Mouse (Mus musculus) kidney, adult 11 months (tissue): ENCODE measurements around the gene Thap4.
"Not testable (repeated sequence)": the region's sequence is repeated elsewhere in the genome, so short reads cannot be mapped to it uniquely, and the experiment has no call there.

Experiments
- DNase-seq: peaks from one replicate; pipeline ENCODE4 v3.0.0; 2022

The Thap4 gene

DNA sequence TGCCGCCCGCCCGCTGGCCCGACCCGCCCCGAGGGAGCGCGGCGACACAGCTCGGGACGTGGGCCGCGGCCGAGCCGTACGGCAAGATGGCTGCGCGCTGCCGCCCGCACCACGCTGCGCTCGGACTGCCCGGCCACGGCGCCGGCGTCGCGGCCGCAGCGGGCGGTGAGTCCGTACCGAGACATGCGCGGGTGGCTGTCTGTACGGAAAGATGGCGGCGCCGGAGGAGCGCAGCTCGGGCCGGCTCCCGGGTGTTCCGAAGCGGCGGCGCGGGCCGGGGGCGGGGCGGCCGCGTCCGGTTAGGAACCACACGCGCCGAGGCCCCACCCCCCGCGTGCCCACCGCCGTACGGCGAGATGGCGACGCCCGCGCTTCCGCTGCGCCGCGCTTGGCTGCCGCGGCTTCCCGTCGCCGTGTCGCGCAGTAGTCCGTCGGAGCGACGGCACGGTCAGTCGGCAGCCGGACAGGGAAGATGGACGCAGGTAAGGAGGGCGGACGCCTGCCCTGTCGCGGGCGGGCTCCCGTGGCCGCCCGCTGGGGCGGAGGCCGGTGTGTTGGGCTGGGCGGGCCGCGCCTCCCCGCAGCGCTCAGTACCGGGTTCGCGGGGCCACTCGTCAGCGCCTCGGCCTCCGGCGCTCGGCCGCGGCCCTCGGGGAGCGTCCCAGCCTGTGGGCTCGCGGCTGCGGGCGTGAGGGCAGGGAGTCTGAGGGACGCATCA is at the start of gene Thap4:
Gene Thap4, minus strand, starts transcription at position 292 of the 718 bp plus-strand sequence.
- DNase-seq, result peak; percentile 93

DNA sequence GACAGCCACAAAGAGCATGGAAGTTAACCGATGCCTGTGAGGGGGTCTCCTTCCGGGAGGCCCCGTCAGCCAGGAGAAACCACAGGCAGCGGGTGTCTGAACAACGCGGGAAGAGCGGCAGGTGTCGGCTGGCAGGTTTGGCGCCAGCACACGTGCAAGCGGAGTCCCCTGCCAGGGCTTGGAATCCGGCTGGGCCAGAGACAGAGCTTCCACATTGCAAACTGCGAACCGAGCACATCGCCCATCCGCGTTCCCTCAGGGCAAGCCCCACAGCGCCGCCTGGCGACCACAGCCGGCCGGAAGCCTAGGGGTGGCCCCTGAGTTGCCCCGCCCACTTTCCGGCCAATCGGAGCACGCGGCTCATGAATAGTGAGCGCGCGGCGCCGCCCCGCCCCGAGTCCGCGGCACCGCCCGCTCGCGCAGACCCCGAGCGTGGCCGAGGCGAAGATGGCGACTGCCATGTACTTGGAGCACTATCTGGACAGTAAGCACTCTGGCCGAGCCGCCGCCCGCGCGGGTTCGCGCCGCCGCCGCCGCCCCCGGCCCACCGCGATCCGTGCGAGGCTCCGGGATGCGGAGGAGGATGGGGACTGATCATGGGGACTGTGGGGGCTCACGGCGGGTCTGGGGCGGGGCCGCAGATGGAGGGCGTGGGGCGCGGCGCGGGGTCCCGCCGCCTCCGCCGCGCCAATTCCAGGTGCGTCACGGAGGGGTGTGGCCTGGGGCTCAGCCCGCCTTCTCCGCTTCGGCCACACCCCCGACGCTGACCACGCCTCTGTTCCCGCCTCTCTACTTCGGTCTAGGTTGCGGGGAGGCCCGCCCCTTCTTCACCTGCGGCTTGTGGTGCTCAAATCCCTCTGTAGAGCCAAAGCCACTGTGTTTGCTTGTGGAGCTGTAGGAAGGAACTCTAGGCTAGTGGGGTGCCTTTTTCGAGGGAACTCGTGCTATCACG is 49.2 kb upstream of the Thap4 start, which contains the start of gene Ing5:
Gene Ing5, plus strand, starts transcription at position 410 of the 952 bp plus-strand sequence.
- peak; percentile 98 for DNase-seq

- no peak for DNase-seq
These were observed 48.1 kb upstream of the Thap4 start for GRCm38 (mm10) chr1:93802771-93803170.

DNA sequence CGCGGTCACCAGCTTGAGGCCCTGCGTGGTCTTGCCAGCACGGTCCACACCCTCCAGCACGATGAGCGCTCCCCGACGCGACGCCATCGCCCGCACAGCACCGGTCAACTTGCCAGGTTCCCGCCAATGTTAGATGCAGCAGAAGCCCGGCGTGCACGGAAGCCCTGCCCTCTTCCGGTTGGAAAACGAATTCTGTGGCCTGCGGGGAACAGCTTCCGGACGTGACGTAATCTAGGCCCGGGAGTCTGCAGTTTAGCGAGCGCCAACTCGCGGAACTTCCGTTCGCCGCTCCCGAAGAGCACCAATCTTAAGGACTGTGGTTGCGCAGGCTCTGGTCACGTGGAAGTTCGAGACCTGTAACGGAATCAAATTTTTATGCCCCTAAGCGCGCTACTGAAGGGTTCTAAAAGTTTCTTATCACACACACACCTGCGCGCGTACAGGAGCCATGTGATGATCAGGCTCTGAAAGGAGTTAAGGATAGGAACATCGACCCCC is 47.1 kb upstream of the Thap4 start, which contains the start of gene Dtymk:
Gene Dtymk, minus strand, starts transcription at position 194 of the 498 bp plus-strand sequence.
- DNase-seq, result peak; percentile 93

DNA sequence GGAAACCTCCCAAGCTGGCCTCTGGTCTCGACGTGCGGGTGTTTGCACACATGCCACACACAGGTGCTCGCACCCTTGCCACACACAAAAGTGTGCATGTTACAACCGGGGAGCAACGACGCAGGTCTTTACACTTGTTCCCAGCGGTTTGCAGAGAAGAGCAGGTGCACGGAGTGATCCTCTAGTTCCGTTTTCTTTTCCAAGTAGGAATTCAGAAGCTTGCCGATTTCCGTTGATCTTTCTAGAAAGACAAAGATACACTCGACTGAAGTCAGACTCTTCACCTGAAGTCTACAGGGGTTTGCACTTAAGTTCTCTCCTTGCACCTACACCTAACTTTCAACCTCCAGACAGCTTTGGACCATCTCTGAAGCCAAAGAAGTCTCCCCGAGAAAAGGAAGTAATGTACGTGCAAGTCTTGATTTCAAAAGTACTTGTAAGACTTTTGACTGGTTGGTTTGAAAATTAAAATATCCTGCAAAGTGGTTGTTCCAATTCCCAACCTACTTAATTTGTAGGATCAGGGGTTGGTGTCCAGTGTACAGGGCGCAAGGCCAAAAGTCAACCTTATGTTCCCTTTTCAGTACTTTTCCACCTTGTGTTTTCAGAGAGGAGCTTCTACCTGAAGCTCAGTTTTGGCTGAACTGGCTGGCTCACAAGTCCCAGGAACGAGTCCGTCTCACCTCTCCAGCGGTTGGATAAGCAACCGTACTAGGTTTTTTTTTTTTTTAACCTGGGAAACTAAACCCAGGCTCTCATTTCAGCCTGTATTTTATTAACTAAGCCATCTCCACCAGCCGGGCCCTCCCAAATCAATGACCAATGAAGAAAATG is 46.2 kb upstream of the Thap4 start:
- DNase-seq, result no peak

DNA sequence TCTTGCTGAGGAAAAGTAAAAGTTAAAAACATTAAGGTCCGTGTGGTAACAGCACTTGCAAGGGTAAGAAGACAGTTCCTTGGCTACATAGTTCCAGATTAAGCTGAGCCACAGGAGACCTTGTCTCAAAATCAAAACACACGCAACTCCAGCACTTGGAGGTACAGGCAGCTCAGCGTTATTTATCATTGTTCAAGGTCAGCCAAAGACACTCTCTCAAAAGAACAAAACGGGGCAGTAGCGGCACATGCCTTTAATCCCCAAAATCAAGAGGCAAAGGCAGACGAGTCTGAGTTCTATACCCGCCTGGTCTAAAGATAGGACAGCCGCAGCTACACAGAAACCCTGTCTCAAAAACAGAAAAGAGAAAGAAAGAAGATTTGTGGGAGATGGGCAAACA is 41.2 kb upstream of the Thap4 start:
- no peak for DNase-seq

DNA sequence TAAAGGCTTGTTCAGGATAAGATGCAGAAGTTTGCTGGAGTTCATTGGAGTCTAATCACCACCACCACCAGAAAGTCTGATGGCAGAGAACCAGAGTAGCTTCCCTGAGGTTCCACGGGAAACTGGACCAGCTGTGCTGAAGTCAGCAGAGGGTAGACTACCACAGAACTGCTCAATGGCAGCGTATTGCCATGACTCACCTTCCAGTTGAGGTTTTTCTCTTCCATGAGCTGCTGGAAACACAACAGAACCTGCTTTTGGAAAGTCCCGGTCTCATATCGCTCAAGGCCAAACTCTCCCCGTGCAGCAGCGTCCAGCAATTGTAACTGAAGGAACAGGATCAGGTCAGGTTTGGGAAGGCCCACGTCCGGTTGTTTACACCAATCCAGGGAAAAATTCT is 39.9 kb upstream of the Thap4 start:
- no peak for DNase-seq

DNA sequence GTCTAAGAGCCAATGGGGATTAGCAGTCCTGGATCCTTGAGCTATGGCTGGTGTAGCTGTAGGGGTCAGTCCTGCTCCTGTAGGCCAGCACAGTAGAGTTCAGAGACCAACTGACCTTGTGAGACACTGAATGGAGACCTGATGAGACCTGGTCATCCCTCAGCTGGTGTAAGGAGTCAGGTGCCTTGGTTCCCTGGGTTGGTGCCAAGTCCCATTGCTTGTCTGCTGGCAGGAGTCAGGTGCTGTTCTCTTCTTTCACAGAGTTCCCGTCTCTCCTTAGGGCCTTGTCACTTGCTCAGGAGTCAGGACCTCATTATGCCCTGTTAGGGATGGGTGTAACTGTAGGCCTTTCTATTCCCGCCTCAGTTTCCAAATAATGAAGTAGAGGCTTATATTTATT is 32.2 kb upstream of the Thap4 start:
- no peak for DNase-seq

- no peak for DNase-seq
These were observed 22.0 kb upstream of the Thap4 start for GRCm38 (mm10) chr1:93776686-93777085.

DNA sequence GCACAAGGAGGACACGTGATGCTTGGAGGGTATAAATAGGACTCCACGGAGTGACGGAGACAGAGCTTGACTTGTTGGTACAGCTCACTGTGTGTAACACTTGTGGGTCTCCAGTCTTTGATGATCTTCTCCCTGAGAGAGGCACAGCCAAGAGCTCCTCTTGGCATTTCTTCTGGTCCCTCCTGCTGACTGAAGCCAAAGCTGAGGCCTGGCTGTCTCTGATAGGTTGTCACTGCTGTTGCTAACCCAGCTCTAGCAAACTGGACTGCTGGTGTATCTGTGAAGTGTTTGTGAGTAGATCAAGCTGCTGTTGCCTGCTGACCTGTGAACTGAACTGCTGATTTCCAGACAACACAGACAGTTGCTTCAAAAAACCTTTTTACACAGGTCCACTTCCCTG is 15.2 kb upstream of the Thap4 start:
- no peak for DNase-seq

DNA sequence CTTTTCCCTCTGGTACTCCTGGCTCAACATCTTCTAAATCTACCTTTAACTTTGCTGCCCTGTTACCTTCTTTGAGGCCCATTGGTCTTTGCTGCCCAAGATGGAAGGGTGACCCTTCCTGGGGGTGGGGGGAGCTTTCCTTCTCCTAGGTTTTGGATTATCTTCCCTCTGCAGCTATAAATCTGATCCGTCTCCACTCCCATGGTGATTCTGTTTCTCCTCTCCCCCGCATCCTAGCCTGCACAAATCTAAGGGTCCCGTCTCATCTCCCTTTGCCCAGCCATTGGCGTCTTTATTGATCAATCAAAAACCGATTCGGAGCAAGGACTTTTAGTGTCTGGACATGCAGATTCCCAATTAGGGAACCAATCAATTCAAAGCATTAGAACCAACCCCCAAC is 12.9 kb upstream of the Thap4 start:
- no peak for DNase-seq

DNA sequence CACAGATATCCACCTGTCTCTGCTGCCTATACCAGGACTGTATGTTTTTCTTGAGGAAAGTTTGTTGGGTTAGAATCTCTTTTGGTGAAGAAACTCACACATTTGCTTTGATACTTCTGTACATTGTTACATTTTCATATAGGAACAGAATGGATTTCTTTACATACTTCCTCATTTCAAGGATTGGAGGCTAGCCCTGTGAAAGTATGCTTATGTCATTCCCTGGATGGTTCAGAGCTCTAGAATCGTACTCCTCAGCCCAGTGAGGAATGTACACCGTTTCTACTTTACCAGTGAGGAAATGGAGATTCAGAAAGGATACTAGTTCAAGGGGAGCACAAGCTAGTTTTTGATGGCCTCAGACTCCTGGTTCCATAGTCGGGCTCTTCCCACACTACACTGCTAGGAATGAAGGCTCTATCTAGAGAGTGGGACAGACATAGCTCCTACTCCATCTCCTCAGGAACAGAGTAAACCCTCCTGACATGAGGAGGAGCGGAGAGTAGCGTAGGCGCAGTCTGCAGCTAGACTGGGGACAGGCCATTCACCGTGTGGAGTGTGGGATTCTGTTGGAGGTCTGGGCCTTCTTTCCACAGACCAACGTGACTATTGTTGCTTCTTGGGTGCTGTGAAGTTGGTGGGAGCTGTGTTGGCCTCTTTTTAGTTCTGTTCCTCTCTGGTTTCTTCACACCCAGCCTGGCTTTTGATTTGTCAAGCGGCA is 10.4 kb upstream of the Thap4 start:
- no peak for DNase-seq

DNA sequence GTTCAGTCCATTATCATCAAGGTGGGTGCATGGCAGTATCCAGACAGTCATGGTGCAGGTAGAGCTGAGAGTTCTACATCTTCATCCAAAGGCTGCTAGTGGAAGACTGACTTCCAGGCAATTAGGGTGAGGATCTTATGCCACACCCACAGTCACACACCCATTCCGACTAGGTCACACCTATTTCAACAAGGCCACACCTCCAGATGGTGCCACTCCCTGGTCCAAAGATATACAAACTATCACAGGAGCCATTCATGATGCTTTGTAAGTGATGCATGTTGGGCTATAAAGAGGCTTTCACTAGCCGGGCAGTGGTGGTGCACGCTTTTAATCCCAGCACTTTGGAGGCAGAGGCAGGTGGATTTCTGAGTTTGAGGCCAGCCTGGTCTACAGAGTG is 8.9 kb upstream of the Thap4 start:
- DNase-seq, result not testable (repeated sequence)

DNA sequence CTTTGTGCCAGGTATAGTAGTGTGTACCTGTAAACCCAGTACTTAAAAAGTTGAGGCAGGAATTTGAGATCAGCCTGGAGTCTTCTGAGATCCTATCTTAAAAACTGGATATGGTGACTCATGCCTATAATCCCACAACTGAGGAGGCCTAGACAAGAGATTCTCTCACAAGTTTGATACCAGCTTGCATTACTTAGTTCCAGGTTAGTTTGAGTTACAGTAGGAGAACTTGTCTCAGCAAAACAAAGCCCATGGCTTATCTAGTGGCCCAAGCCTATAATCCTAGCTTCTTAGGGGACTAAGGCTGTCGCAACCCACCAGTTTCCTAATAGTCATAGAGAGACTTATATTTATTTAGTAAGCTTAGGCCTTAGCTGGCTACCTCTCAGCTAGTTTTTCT is 5.4 kb upstream of the Thap4 start:
- no peak for DNase-seq

- no peak for DNase-seq
These were observed 1.5 kb upstream of the Thap4 start for GRCm38 (mm10) chr1:93756154-93756553.

- DNase-seq, result no peak
These were observed 954 bp upstream of the Thap4 start for GRCm38 (mm10) chr1:93755618-93756017.

GRCm38 (mm10) chr1:93755291-93755610 is 587 bp upstream of the Thap4 start:
- DNase-seq, result no peak

DNA sequence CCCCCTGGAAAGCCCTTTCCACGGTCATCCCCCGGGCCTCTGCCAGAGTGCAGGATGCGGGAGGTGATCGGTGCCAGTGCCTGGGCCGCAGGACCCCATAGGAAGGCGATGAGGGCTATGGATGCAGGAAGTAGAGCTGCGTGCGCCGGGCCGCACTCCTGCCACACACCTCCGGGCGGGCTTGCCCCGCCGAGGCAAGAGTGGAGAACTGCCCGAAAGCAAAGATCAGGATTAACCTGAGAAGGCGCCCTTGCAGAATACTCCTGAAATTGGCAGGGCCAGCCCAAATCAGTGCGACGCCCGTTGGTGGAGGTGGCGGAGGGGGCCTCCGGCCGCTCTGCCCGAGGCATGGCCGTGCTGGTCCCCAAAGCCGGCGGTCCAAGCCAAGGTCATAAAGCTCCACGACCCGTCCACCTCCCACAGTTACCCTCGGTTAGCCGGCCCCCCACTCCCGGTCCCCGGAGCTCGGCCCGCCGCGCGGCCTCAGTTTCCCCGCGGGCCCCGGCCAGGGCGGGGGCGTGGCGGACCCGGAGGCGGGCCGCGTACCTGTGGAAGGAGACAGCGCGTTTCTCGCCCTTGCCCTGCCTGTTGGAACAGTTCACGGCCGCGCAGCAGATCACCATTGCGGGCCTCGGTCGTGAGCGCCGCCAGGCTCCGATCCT is 622 bp downstream of the Thap4 start:
- no peak for DNase-seq

- no peak for DNase-seq
These were observed 3.4 kb downstream of the Thap4 start, which contains the start of gene Atg4b for GRCm38 (mm10) chr1:93751290-93751689. TSS of gene Atg4b (plus strand) at chr1:93751500.

GRCm38 (mm10) chr1:93748539-93748938 is 6.1 kb downstream of the Thap4 start:
- no peak for DNase-seq

DNA sequence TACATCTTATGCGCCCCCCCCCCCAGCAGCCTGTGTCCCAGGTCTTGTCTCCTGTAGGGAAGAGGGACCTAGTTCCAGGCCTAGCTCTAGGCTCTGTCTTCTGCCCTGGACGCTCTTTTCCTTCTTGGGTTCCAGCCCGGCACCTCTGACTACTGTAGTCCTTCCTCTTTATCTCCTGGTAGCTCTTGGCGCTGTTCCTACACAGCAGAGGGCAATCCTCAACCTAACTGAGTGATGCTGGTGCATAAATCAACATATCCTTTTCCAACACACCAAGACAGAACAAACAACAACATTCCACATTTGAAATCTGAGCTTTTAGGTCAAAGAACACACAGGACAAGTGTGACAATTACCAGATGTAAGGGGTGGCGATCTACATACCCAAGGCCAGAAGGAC is 8.5 kb downstream of the Thap4 start:
- DNase-seq, result no peak

DNA sequence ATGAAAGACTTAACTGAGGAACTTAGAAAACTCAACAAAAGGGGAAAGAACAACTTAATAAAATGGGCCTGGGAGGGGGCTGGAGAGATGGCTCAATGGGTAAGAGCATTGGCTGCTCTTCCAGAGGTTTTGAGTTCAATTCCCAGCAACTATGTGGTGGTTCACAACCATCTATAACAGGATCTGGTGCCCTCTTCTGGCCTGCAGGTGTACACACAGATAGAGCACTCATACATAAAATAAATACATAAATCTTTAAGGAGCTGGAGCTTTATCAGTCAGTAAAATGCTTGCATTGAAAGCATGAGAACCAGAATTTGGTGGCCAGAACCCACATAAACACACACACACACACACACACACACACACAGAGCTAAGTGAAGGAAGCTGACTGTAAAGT is 11.8 kb downstream of the Thap4 start:
- no peak for DNase-seq
